Mouse (Mus musculus): Measurements from ENCODE around the gene Fbp2. TPM values are rescaled to one million over a fixed set of nuclear protein-coding genes. Genes with fewer than 3 reads are reported as not detected.

Fbp2 gene
- total RNA-seq (2023): not detected

GRCm38 (mm10) chr13:62857941-62858915, at the start of gene Fbp2:
TSS of gene Fbp2 (minus strand) at chr13:62858422.

DNA sequence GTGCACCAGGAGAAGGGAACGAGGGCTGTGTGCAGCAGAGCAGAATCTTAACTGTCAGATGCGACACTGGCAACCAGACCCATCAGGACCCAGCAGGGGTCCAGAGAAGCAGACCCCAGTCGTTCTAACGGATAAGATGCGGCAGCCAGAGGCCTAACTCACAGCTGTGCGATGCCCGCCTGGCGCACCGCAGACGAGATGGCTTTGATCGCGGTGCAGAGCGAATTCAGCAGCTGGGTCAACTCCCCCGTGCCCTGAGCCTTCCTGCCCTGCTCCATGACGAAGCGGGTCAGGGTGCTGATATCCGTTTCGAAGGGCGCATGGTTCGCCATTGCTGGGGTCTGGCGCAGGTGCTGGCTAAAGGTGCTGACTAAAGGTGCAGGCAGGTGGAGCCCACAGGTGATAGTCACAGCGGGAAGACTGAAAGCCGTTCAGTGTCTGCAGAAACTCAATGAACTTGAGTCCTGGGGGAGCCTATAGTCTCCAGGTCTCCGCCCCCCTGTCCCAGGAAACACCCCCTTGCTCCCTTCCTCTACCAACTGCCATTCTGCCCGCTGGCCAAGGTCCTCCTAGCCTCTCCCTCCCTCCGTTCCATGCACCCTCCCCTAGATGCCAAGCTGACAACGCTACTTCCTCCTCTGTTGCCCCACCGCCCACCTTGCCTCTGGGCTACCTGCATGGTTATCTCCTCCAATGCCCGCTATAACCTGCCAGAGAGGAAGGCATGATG, 29.7 kb upstream of the Fbp2 start, which contains the start of gene Fbp1:
Gene Fbp1, minus strand, starts transcription at position 571 of the 730 bp plus-strand sequence.

Other genes starting within 250 kb of the Fbp2 start
- gene 6720489N17Rik, start 234.2 kb downstream of the Fbp2 start, total RNA-seq (2023): 1 to 10 TPM; 2.7 to 5.8 TPM
- 1 to 10 TPM; 6.6 to 8.1 TPM for gene Platr25, start 97.7 kb downstream of the Fbp2 start, total RNA-seq (2023)
- gene Gm5141, start 72.6 kb downstream of the Fbp2 start, total RNA-seq (2023): 1 to 10 TPM in 1 of 2 experiments, under 1 TPM in 1; 0.92 to 1.9 TPM
- gene Fbp1, start 29.9 kb upstream of the Fbp2 start, total RNA-seq (2023): not detected
- 10 to 100 TPM; 35.9 to 38.5 TPM for gene 2010111I01Rik, start 106.5 kb upstream of the Fbp2 start, total RNA-seq (2023)

Data from monocyte, adult 59 days (primary cell).